Mouse (Mus musculus): Measurements from ENCODE around the gene Sp1.

Sp1 gene

GRCm38 (mm10) chr15:102399229-102400221, 6.4 kb upstream of the Sp1 start:
- peak; percentile 45 for DNase-seq (ENCODE audit: low spot score)

DNA sequence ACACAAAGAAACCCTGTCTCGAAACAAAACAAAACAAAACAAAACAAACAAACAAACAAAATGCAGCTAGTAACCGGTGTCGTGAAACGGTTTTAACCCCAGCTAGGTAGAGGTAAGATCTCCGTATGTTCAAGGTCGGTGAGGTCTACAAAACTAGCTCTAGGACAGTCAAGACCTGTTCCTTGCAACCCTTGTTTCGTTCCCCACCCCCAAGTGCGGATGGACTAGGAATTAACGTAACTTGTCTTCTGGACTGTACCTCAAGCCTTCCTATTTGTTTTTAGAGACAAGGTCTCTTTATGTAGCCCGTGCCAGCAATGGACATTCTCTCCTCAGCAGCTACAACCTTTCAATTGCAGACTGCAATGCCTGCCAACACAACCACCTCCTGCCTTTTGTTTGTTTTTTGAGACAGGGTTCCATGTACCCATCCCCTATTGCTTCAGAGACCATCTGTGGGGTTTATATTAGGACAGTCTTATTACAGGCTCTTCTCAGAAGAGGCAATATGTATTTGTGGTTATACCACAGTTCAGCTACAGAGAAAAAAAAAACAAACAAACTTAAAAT, 5.4 kb upstream of the Sp1 start:
- DNase-seq (ENCODE audit: low spot score) = no peak

- DNase-seq (ENCODE audit: low spot score) = no peak
Observed at GRCm38 (mm10) chr15:102401278-102401677, 4.7 kb upstream of the Sp1 start.

GRCm38 (mm10) chr15:102402210-102402609, 3.7 kb upstream of the Sp1 start:
- no peak for DNase-seq (ENCODE audit: low spot score)

GRCm38 (mm10) chr15:102404608-102405488, 1.1 kb upstream of the Sp1 start:
- DNase-seq (ENCODE audit: low spot score) = no peak

- DNase-seq (ENCODE audit: low spot score) = peak; percentile 46
Observed at GRCm38 (mm10) chr15:102406196-102406911, 411 bp downstream of the Sp1 start.

- no peak for DNase-seq (ENCODE audit: low spot score)
Observed at GRCm38 (mm10) chr15:102406912-102407580, 1.1 kb downstream of the Sp1 start.

GRCm38 (mm10) chr15:102407681-102408557, 2.0 kb downstream of the Sp1 start:
- no peak for DNase-seq (ENCODE audit: low spot score)

GRCm38 (mm10) chr15:102408558-102409130, 2.7 kb downstream of the Sp1 start:
- no peak for DNase-seq (ENCODE audit: low spot score)

- DNase-seq (ENCODE audit: low spot score) = no peak
Observed at GRCm38 (mm10) chr15:102409286-102409685, 3.3 kb downstream of the Sp1 start.

DNA sequence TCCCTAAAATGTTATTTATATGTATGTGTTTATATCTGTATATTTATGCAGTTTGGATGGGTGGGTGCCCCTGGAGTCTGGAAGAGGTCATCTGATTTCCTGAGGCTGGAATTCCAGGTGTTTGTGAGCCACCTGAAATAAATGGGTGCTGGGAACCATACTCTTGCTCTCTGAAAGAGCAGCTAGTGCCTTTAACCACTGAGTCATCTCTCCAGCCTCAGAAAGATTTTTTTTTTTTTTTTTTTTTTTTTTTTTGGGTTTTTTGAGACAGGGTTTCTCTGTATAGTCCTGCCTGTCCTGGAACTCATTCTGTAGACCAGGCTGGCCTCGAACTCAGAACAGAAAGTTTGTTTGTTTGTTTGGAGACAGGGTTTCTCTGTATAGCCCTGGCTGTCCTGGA, 5.1 kb downstream of the Sp1 start:
- DNase-seq (ENCODE audit: low spot score) = no peak

DNA sequence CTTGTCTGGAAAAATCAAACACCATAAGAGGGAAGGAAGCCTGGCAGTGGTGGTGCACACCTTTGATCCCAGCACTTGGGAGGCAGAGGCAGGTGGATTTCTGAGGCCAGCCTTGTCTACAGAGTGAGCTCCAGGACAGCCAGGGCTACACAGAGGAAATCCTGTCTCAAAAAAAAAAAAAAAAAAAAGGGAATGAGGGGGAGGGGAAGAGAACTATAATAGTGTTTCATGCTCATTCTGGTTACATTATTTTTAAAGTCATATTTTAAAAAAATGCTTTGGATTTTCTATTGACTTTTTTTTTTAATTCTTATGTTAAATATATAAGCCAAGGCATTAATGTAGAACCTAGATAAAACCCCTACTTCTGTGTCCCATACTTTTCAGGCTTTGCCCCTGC, 7.7 kb downstream of the Sp1 start:
- DNase-seq (ENCODE audit: low spot score) = no peak

DNA sequence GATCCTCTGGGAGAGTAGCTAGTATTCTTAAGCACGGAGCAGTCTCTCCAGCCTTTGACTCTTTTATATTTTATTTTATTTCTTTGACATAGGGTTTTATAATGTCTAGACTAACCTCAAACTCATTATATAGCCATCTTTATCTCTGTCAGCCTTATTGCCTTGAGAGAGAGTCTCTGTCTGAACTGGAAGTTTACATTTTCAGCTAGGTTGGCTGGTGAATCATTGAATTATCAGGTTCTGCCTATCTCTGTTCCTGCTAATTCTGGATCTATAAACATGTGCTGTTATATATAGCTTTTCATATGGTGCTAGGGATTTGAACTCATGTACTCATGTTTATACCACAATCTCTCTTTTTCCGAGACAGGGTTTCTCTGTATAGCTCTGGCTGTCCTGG, 11.6 kb downstream of the Sp1 start:
- no peak for DNase-seq (ENCODE audit: low spot score)

- DNase-seq (ENCODE audit: low spot score) = no peak
Observed at GRCm38 (mm10) chr15:102420986-102421385, 15.0 kb downstream of the Sp1 start.

DNA sequence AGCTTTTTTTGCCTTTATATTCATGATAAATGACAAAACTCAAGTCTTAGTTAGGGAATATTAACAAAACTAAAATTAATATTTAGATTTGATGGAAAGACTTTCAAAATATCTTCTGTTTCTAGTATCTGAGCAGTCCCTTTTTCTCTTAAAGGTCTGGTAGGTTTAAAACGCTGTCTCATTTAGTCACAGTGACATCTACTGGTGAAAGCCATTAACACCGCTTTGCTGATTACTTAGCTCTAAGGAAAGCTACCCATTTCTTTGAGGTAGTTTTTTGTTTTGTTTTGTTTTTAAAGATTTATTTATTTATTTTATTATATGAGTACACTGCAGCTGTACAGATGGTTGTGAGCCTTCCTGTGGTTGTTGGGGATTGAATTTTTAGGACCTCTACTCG, 15.5 kb downstream of the Sp1 start:
- no peak for DNase-seq (ENCODE audit: low spot score)

DNA sequence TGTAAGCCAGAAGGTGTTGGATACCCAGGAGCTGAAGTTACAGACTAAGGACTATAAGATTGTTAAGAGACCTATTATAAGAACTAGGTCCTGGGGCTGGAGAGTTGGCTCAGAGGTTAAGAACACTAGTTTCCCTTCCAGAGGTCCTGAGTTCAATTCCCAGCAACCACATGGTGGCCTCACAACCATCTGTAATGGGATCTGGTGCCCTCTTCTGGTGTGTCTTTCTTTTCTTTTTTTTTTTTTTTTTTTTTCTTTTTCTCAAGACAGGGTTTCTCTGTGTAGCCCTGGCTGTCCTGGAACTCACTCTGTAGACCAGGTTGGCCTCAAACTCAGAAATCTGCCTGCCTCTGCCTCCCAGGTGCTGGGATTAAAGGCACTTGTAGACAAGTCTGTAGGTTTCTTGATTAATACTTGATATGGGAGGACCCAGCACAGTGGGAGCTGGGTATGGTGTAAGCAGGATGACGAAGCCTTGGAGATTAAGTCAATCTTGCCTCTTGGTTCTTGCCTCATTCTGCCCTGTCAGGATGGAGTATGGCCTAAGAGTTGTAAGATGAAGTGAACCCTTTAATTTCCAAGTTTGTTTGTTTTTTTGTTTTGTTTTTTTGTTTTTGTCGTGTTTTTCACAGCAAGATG, 17.8 kb downstream of the Sp1 start:
- DNase-seq (ENCODE audit: low spot score) = no peak

- no peak for DNase-seq (ENCODE audit: low spot score)
Observed at GRCm38 (mm10) chr15:102424657-102425056, 18.7 kb downstream of the Sp1 start.

GRCm38 (mm10) chr15:102426963-102427362, 21.0 kb downstream of the Sp1 start:
- DNase-seq (ENCODE audit: low spot score) = no peak

DNA sequence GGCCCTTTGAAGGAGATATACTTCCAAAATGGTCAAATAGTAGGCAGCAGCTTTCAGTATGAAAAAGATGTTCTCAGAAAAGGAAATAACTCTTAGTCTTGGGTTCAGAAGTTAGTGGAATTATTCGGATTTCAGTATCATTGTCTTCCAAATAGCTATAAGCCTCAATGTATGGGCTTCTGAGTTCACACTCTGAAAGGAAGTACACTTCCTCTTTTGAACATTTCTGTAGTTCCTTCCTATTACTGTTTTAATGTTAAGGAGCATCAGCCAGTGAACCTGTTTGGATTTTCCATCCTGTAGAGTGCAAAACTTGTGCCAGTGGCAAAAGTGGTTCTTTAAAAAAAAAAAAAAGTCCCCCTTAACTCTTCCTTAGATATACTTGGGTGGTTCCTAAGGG, 26.1 kb downstream of the Sp1 start:
- no peak for DNase-seq (ENCODE audit: low spot score)

All from urinary bladder, postnatal 10 days (tissue).